Mouse (Mus musculus) lung, postnatal 25 days (tissue): Measurements from ENCODE around the gene Vmn1r209.
"Not testable (repeated sequence)": the region's sequence is repeated elsewhere in the genome, so short reads cannot be mapped to it uniquely, and the experiment has no call there.

Experiments
- DNase-seq: peaks from one replicate; pipeline ENCODE4 v3.0.0; 2022; ENCODE audit warnings: low spot score

Vmn1r209 gene

DNA sequence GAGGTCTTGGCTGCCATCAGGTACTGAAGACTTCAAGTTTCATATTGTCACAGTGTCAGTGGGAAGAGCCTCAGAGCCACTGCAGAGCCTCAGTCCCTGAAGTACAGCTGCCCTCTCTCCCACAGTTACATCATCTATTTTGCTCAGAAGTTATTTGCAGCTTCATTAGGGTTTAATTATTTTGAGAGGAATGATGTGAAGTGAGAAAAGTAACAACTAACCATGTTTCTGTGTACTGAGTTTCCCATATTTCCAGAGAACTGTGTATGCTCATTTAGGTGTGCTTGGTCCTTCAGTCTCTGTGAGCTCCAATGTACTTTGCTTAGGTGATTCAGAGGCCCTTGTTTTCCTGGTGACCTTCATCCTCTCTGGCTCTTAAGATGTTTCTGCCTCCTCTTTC, at the start of gene Vmn1r209:
Vmn1r209 (minus strand) TSS at position 101 of the 400 bp plus-strand sequence.
- not testable (repeated sequence) for DNase-seq

DNA sequence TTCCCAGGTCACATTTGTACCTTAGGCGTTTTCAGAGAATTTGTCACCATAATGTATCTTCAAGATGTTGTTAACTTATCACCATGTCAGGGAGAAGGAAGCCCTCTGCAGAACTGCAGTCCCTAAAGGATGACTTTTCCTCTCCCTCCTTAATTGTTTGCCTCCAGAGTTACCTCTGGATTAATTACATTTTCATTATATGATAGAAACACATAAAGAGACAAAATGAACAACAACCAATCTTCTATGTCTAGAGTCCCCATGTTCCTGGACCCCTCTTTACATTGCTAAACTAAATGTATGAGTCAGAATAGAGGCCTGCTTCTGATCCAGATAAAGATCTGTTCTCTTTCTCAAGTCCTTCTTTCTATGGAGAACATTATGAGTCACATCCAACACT, 48.0 kb upstream of the Vmn1r209 start, which contains the start of gene Vmn1r211:
Vmn1r211 (minus strand) TSS at position 101 of the 400 bp plus-strand sequence.
- DNase-seq, result no peak

DNA sequence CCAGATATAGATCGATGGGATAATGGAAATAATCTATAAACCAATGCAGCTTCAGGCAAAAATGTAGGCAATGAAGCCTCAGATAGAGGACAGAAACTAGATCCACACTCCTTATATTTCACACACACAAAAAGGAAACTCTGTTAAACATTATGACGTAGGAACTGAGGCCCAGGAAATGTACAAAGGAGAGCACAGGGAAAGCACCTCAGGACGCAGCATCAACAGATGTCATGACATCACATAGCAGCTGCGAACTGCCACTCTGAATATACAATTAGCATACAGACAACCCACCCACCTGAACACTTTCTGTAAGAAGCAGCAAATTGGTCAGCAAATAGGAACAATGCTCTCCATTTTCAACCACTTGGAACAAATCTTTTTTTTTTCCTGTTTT, 45.3 kb upstream of the Vmn1r209 start:
- DNase-seq, result no peak

- no peak for DNase-seq
Measured at GRCm38 (mm10) chr13:22846798-22847197, 37.3 kb upstream of the Vmn1r209 start.

DNA sequence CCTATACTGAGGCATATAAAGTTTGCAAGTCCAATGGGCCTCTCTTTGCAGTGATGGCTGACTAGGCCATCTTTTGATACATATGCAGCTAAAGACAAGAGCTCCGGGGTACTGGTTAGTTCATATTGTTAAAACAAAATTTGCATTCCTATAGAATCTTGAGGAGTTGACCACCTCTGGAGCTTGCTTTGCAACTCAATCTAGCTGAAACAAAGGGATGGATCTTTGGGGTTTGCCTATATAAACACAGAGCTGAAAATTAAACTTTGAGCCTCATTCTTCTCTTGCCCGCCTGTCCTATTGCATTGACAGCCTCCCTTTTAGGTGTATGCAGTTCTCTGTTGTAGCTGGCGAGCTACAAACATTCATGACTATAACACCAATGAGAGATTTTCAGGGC, 34.8 kb upstream of the Vmn1r209 start:
- not testable (repeated sequence) for DNase-seq

DNA sequence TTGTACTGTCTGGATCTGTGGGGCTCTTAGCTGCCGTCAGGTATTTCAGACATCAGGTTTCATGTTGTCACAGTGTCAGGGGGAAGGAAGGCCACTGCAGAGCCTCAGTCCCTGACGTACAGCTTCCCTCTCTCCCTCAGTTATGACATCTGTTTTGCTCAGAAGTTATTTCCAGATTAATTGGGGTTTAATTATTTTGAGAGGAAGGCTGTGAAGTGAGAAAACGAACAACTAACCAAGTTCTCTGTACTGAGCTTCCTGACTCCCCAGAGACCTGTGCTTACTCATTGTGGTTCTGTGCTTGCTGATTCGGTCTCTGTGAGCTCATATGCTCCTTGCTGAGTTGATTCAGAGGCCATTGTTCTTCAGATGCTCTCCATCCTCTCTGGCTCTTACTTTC, 21.8 kb upstream of the Vmn1r209 start, which contains the start of gene Vmn1r210:
Vmn1r210 (minus strand) TSS at position 101 of the 400 bp plus-strand sequence.
- DNase-seq, result no peak

- DNase-seq, result not testable (repeated sequence)
Measured at GRCm38 (mm10) chr13:22829395-22829794, 19.9 kb upstream of the Vmn1r209 start.

- not testable (repeated sequence) for DNase-seq
Measured at GRCm38 (mm10) chr13:22821601-22822000, 12.1 kb upstream of the Vmn1r209 start.

DNA sequence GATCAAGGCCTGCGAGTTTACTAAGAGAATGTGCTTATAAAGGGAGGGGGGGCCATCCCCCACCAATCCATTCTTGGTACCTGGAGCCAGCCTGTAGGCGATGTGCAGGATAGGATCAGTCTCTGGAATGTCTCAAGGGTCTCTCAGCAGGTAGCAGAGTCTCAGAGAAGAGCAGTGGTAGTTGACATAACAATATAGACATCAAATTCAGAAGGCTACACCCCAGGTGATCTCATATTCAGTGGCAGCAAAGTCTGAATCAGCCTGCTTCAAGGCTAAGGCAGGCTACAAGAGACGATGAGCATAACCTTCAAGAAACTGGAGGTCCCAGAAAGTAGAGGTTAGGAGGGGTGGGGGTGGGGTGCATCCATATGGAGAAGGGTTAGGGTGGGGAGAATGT, 21.4 kb downstream of the Vmn1r209 start:
- not testable (repeated sequence) for DNase-seq

DNA sequence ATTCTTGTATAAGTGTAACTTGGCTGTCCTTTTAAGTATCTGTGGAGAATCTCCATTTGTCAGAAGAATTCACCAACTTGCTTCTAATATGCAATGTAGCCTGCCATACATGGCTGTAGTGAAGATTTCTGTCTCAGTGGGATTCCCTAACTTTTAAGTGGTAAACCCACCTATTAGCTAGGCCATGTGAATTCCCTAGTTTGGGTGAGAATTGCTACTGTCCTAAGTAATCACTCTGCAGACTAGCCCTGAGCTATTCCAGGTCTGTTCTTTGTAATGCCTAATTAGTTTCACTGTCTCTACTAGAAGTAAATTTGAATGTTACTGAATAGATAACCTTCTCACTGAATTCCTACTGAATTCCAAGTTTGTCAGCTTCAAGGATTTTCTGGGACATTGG, 25.3 kb downstream of the Vmn1r209 start:
- DNase-seq, result not testable (repeated sequence)

GRCm38 (mm10) chr13:22777300-22777699, 32.2 kb downstream of the Vmn1r209 start, which contains the start of gene Vmn1r208:
TSS of gene Vmn1r208 (minus strand) at chr13:22777400.
- not testable (repeated sequence) for DNase-seq

DNA sequence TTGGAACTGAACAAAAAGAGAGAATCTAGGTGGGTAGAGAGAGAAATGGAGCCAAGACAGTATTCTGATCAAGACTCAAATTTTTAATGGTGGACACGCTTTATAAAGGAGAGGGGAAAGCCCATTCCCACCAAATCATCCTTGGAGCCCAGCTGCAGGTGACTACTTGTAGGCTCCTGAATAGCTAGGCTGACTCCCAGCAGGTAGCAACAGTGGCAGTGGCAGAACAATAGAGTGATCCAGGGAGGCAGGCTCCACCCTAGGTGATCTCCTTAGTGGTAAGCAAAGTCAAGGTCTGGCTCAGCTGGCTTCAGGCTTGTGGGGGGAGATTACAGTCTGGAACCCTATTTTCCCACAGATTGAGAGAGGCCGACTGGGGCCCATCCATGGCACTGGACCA, 37.9 kb downstream of the Vmn1r209 start:
- not testable (repeated sequence) for DNase-seq
